Mouse (Mus musculus) hindbrain, embryonic 14.5 days (tissue): Measurements from ENCODE around the gene Slc25a10. TPM values are rescaled to one million over a fixed set of nuclear protein-coding genes. Genes with fewer than 3 reads are reported as not detected.

Source experiments
- ATAC-seq: fragments of 200-750 bp; cut with Nextera tagmentation; 2 replicates; pipeline ENCODE4 v1.8.0; 2017; ENCODE audit warnings: moderate number of reproducible peaks, mild to moderate bottlenecking, moderate TSS enrichment, moderate library complexity; ENCODE audit not compliant: low FRiP score
- DNase-seq: peaks from one replicate; pipeline ENCODE4 v3.0.0-alpha.2; 2015; ENCODE audit warnings: low spot score
- H3K27ac ChIP-seq: fragments of 300-500 bp; sonication (generic); 2 replicates; pipeline ENCODE4 v1.5.1; 2014; ENCODE audit warnings: mild to moderate bottlenecking, moderate library complexity
- H3K27me3 ChIP-seq: fragments of 300-500 bp; sonication (generic); 2 replicates; pipeline ENCODE4 v1.6.1; 2014; ENCODE audit warnings: mild to moderate bottlenecking, low read length, mixed read lengths; ENCODE audit not compliant: control insufficient read depth, insufficient read depth
- H3K36me3 ChIP-seq: fragments of 300-500 bp; sonication (generic); replicated peaks from 2 replicates; pipeline ENCODE4 v1.6.1; 2014; ENCODE audit not compliant: control insufficient read depth, insufficient read depth
- H3K4me1 ChIP-seq: fragments of 300-500 bp; sonication (generic); replicated peaks from 2 replicates; pipeline ENCODE4 v1.6.1; 2014; ENCODE audit warnings: antibody characterized with exemption, low read length, mixed read lengths; ENCODE audit not compliant: control insufficient read depth, insufficient read depth
- H3K4me2 ChIP-seq: fragments of 300-500 bp; sonication (generic); replicated peaks from 2 replicates; pipeline ENCODE4 v1.6.1; 2014; ENCODE audit warnings: mild to moderate bottlenecking, moderate library complexity
- H3K4me3 ChIP-seq: fragments of 300-500 bp; sonication (generic); replicated peaks from 2 replicates; pipeline ENCODE4 v1.5.1; 2014; ENCODE audit warnings: mild to moderate bottlenecking, low read length
- H3K9ac ChIP-seq: fragments of 300-500 bp; sonication (generic); 2 replicates; pipeline ENCODE4 v1.6.1; 2014
- H3K9me3 ChIP-seq: fragments of 300-500 bp; sonication (generic); 2 replicates; pipeline ENCODE4 v1.6.1; 2016; ENCODE audit warnings: low read length; ENCODE audit not compliant: control insufficient read depth
- WGBS: fragments of 180-500 bp; shearing (Covaris S2); extraction: QIAGEN DNeasy Blood & Tissue Kit; methylation state at CpG from one replicate; pipeline ENCODE4 v1.1.7; 2014; 5-methylcytosine and 5-hydroxymethylcytosine counted together
- polyA plus RNA-seq: library from polyadenylated mRNA; unstranded; fragments of >200 nt; fragmentation: Nextera tagmentation; extraction: Ambion mirVana; gene quantifications from 2 replicates; pipeline ENCODE4 v1.2.1, GENCODE M21; 2014

The Slc25a10 gene
- polyA plus RNA-seq, 1 experiment from 2014 or later = 29.8 TPM

DNA sequence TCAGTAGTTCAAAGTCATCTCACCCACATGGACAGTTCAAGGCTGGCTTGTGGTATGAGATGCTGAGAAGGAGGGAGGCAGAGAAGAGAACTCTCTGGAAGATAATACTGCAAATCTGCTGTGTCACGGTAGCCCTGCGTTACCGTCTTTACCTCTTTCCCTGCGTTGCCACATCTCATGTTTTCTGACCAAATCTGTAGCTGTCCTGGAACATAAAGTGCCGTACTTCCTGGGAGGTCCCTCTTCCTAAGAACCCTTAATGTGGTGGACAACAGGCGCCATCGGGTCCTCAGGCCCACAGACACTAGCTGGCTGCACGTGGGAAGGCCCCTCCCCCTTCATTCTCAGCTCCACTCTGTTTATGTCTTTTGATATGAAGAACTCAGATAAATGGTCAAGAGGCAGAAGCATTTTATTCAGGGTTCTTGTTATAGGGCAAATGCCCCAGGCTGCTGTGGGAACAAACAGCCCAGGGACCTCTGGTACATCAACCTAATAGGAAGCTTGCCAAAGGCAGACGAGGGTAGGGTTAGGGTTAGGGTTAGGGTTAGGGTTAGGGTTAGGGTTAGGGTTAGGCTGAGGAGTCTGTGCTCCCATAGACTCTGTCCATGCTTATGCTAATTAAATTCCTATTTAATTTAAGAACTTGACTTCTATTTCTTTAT lies 36.2 kb downstream of the Slc25a10 start:
- Histone ChIP-seq H3K27ac (no peak overlapping the region), H3K9me3 (no peaks in the 10 kb centered on the region), H3K4me3 (no peak overlapping the region), H3K4me1 (peaks cover 4% of the 10 kb centered on the region; the same call in 1 of the 2 replicates), H3K9ac (no peak overlapping the region), H3K27me3 (peaks cover 52% of the 10 kb centered on the region), H3K4me2 (no peak overlapping the region), H3K36me3 (no peaks in the 10 kb centered on the region)
- 85% methylated on average over 9 of the region's 9 CpGs for WGBS
- no peak for DNase-seq
- ATAC-seq = no peak

DNA sequence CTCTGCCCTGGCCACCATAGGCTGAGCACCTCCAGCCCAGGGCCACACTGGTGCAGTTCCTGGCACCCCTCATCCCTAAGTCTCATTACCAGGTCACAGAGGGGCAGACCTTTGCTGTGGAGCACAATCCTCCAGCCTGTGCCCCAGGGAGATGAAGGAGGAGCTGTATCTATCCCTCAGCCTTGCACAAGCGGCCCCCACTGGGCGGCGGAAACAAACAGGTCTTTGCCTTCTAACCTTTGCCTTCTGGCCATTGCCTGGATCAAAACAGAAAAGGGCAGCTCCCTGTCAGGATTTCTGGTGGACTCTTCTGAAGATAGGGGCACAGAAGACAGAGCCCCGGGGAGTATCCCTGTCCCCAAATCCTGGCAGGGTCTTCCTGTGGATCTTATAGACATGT lies 37.3 kb downstream of the Slc25a10 start:
- no peak for ATAC-seq
- no peak for DNase-seq
- Histone ChIP-seq H3K27me3 (peaks cover 61% of the 10 kb centered on the region), H3K27ac (no peak overlapping the region), H3K9me3 (no peaks in the 10 kb centered on the region), H3K4me1 (peaks cover 4% of the 10 kb centered on the region; the same call in 1 of the 2 replicates), H3K36me3 (no peaks in the 10 kb centered on the region), H3K4me3 (no peak overlapping the region), H3K4me2 (no peak overlapping the region), H3K9ac (no peak overlapping the region)
- 50% methylated on average over 4 of the region's 4 CpGs for WGBS

DNA sequence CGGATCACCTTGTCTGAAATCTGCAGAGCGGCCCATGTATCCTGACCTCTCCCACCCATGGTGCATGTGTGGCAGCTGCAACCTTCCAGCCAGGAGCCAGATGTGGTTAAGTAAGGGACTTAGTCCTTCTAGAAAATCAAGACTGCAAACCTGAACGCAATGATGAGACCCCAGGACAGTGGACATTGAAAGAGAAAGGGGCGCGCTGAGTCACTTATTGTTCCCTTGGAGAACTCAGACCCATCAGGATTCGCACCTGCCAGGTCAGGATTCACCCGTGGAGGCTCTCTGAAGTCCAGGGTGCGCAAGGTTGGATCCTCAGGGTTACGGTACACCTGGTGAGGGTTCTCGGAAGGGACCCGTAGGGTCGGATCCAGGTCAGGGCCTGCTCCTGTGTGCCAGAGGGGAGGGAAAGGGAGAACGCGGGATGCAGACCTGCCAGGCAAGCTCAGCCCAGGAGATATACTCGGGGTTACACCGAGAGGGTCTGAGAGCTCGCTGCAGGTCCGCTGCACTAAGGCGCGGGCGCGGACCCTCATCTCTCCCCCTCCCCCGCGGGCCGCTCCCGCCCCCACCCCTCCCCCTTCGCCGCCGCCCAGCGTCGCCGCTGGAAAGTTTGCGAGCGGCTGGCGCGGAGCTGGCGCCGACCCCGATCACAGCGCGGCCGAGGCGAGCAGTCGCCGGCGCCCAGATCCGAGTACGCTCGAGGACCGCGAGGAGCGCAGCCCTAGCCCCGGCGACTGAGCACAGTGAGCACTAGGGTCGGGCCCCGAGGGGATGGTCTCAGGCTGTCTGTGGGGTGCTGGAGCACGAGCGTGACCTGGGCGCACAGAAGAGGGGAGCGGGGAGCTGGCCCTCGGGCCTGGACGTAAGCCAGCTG lies 38.7 kb downstream of the Slc25a10 start, which contains the start of gene Gcgr:
Gcgr (plus strand) TSS at position 615 of the 880 bp plus-strand sequence.
- 8% methylated on average over 52 of the region's 62 CpGs for WGBS
- H3K36me3 ChIP-seq = no peaks in the 10 kb centered on the region
- peak within 1 kb of the TSS; percentile 57 for H3K4me2 ChIP-seq
- H3K27me3 ChIP-seq = peaks cover 67% of the 10 kb centered on the region
- no peak for DNase-seq
- peaks cover 4% of the 10 kb centered on the region; the same call in 1 of the 2 replicates for H3K4me1 ChIP-seq
- H3K4me3 ChIP-seq = peak within 1 kb of the TSS; percentile 33
- no peak within 1 kb of the TSS for H3K27ac ChIP-seq
- H3K9ac ChIP-seq = peak within 1 kb of the TSS; percentile 50
- H3K9me3 ChIP-seq = no peaks in the 10 kb centered on the region
- ATAC-seq = no peak

DNA sequence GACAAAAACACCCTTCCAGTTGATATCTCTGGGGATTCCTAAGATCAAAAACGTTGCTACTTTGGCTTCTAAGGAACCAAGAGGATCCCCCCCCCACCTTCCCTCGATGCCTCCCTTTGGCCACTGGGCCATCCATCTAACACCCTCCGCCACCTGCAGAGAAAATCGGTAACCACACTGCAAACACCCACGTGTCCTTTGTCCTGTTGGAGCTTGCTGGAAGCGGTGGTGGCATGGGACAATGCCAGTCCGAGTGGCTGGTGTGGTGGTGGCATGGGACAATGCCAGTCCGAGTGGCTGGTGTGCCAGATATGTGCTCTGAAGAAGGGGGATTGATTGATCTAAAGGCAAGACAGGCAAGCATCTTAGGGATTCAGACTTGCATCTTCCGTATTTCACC lies 40.0 kb downstream of the Slc25a10 start:
- WGBS = 33% methylated on average over 9 of the region's 9 CpGs
- H3K36me3 ChIP-seq = no peaks in the 10 kb centered on the region
- H3K4me3 ChIP-seq = no peak overlapping the region
- DNase-seq (no peak), ATAC-seq (no peak)
- no peak overlapping the region for H3K9ac ChIP-seq
- H3K27ac ChIP-seq = no peak overlapping the region
- H3K4me1 ChIP-seq = peaks cover 4% of the 10 kb centered on the region; the same call in 1 of the 2 replicates
- peaks cover 67% of the 10 kb centered on the region for H3K27me3 ChIP-seq
- no peaks in the 10 kb centered on the region for H3K9me3 ChIP-seq
- no peak overlapping the region for H3K4me2 ChIP-seq

DNA sequence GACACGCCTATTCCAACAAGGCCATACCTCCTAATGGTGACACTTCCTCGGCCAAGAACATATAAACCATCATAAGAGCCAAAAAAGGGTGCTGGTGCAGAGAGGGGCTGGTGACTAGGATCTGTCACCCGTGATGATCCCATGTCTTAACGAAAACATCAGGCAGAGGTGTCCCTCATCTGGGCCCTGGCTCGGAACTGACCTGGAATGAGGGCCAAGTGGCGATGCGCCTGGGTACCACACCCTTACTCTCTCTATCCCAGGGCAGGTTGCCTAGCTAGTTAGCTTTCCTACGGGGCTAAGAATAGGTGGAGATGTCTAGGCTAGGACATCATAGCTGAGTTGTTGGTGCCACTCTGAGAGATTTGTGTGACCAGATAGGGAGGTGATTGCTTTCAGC lies 42.5 kb downstream of the Slc25a10 start:
- H3K4me1 ChIP-seq = peaks cover 12% of the 10 kb centered on the region
- H3K9me3 ChIP-seq = no peaks in the 10 kb centered on the region
- DNase-seq (no peak), ATAC-seq (no peak)
- peaks cover 52% of the 10 kb centered on the region for H3K27me3 ChIP-seq
- no peak overlapping the region for H3K27ac ChIP-seq
- WGBS = 89% methylated on average over 8 of the region's 8 CpGs
- H3K4me2 ChIP-seq = no peak overlapping the region
- no peak overlapping the region for H3K4me3 ChIP-seq
- no peaks in the 10 kb centered on the region for H3K36me3 ChIP-seq
- H3K9ac ChIP-seq = no peak overlapping the region

DNA sequence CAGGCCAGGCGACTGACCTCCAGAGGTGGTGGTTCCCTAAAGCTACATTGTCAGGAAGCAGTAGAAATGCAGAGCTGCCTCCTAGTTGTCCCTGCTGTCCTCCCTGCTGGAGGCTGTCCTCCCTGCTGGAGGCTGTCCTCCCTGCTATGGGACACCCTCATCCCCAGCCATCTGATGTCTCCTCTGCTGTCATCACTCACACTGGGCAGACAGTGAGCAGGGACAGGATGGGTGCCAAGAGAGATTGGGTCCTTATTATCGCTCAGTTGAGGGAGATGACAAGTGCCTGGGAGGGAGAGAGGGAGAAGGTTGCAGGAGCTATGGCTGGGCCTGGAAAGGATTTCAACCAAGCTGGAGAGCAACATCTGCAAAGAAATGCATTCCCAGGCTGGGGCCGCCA lies 43.5 kb downstream of the Slc25a10 start:
- ATAC-seq (no peak), DNase-seq (no peak)
- no peak overlapping the region for H3K9ac ChIP-seq
- H3K36me3 ChIP-seq = no peaks in the 10 kb centered on the region
- H3K27ac ChIP-seq = no peak overlapping the region
- no peak overlapping the region for H3K4me2 ChIP-seq
- H3K27me3 ChIP-seq = peaks cover 42% of the 10 kb centered on the region
- H3K9me3 ChIP-seq = no peaks in the 10 kb centered on the region
- WGBS = 75% methylated on average over 3 of the region's 3 CpGs
- H3K4me3 ChIP-seq = no peak overlapping the region
- H3K4me1 ChIP-seq = peaks cover 22% of the 10 kb centered on the region

DNA sequence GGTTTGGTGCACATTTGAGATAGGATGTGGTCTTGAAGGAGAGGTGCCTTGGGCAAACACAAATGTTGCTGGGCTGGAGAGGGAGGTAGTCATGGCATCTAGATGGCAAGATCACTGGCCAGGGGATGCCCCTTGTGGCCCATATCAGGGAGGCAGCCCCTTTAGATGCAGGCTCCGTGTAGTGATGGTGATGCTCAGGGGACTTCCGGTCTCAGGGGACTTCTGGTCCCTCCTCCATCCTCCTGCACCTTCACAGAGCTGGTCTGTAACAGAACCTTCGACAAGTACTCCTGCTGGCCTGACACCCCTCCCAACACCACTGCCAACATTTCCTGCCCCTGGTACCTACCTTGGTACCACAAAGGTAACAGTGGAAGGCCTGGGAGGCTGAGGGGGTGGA lies 44.2 kb downstream of the Slc25a10 start:
- Histone ChIP-seq H3K36me3 (no peaks in the 10 kb centered on the region), H3K27me3 (peaks cover 35% of the 10 kb centered on the region), H3K9me3 (no peaks in the 10 kb centered on the region), H3K9ac (no peak overlapping the region), H3K4me3 (no peak overlapping the region), H3K4me1 (peaks cover 20% of the 10 kb centered on the region), H3K4me2 (no peak overlapping the region), H3K27ac (no peak overlapping the region)
- no peak for DNase-seq
- ATAC-seq = no peak
- WGBS = 78% methylated on average over 3 of the region's 3 CpGs

DNA sequence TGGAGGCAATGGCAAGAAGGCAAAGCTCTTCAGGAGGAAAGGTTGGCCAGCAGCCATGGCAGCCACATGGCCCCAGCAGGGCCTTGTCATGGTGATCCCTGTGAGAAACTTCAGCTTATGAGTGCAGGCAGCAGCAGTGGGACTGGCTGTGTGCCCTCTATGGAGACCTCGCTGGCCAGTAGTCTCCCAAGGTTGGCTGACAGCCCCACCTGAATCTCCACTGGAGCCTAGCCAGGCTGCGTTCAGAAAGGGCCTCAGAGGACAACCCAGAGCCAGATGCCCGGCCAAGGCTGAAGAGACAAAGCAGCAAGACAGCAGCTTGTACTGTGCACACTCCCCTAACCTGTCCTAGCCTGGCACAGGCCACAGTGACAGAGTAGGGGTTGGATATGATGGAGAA lies 46.8 kb downstream of the Slc25a10 start:
- Histone ChIP-seq H3K4me2 (no peak overlapping the region), H3K9ac (no peak overlapping the region; the same call in 1 of the 2 replicates), H3K4me1 (peaks cover 20% of the 10 kb centered on the region), H3K36me3 (peaks cover 22% of the 10 kb centered on the region), H3K9me3 (no peaks in the 10 kb centered on the region), H3K27ac (peak overlapping the region; percentile 78), H3K27me3 (peaks cover 8% of the 10 kb centered on the region), H3K4me3 (no peak overlapping the region)
- ATAC-seq = no peak
- no peak for DNase-seq
- 54% methylated on average over 3 of the region's 3 CpGs for WGBS

DNA sequence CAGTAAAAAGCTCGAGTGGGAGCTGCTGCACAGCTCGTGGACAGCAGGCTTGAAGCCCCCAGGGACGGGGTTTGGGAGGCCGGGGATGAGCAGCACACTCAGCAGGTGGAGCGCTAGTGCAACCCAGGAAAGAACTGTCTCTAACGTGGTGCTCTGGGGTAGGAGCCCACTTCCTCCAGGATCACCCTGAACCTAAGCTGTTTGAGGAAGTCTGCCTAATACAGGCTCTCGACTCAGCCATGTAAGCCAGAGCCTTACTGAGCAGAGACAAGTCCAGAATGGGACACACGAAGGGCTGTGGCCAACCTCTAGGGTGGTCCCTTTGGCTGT lies 47.3 kb downstream of the Slc25a10 start:
- WGBS = 39% methylated on average over 8 of the region's 8 CpGs
- DNase-seq = no peak

More for the DNA sequence above, 47.3 kb downstream of the Slc25a10 start:
- Histone ChIP-seq H3K4me3 (no peak overlapping the region), H3K4me1 (peaks cover 20% of the 10 kb centered on the region), H3K27ac (peak overlapping the region; percentile 78), H3K27me3 (peaks cover 6% of the 10 kb centered on the region; the same call in 1 of the 2 replicates), H3K36me3 (peaks cover 26% of the 10 kb centered on the region), H3K9me3 (no peaks in the 10 kb centered on the region), H3K4me2 (no peak overlapping the region), H3K9ac (peak overlapping the region; percentile 44; the same call in 1 of the 2 replicates)
- no peak for ATAC-seq
